Mouse (Mus musculus): ENCODE data around the gene Tesc.

The Tesc gene

GRCm38 (mm10) chr5:118039241-118039668, 11.7 kb downstream of the Tesc start:
- in situ Hi-C loops (cut with MboI, MseI) = no loop called here

- in situ Hi-C loops (cut with MboI, MseI) = no loop called here
Measured at GRCm38 (mm10) chr5:118042599-118042998, 15.1 kb downstream of the Tesc start.

GRCm38 (mm10) chr5:118043761-118044160, 16.2 kb downstream of the Tesc start:
- in situ Hi-C loops (cut with MboI, MseI) = no loop called here

GRCm38 (mm10) chr5:118044907-118045306, 17.4 kb downstream of the Tesc start:
- in situ Hi-C loops (cut with MboI, MseI) = no loop called here

GRCm38 (mm10) chr5:118045385-118045784, 17.8 kb downstream of the Tesc start:
- in situ Hi-C loops (cut with MboI, MseI) = no loop called here

GRCm38 (mm10) chr5:118047091-118047757, 19.7 kb downstream of the Tesc start:
- in situ Hi-C loops (cut with MboI, MseI) = no loop called here

GRCm38 (mm10) chr5:118048412-118048811, 20.9 kb downstream of the Tesc start:
- in situ Hi-C loops (cut with MboI, MseI) = no loop called here

GRCm38 (mm10) chr5:118048928-118049327, 21.4 kb downstream of the Tesc start:
- in situ Hi-C loops (cut with MboI, MseI) = no loop called here

- in situ Hi-C loops (cut with MboI, MseI) = no loop called here
Measured at GRCm38 (mm10) chr5:118050743-118051142, 23.2 kb downstream of the Tesc start.

GRCm38 (mm10) chr5:118051981-118052662, 24.6 kb downstream of the Tesc start:
- in situ Hi-C loops (cut with MboI, MseI) = no loop called here

- in situ Hi-C loops (cut with MboI, MseI) = no loop called here
Measured at GRCm38 (mm10) chr5:118053205-118053604, 25.7 kb downstream of the Tesc start.

GRCm38 (mm10) chr5:118057508-118058111, 30.1 kb downstream of the Tesc start:
- in situ Hi-C loops (cut with MboI, MseI) = no loop called here

GRCm38 (mm10) chr5:118058858-118059257, 31.3 kb downstream of the Tesc start:
- in situ Hi-C loops (cut with MboI, MseI) = no loop called here

GRCm38 (mm10) chr5:118059646-118060045, 32.1 kb downstream of the Tesc start:
- in situ Hi-C loops (cut with MboI, MseI) = no loop called here

- in situ Hi-C loops (cut with MboI, MseI) = no loop called here
Measured at GRCm38 (mm10) chr5:118061391-118061790, 33.8 kb downstream of the Tesc start.

- in situ Hi-C loops (cut with MboI, MseI) = no loop called here
Measured at GRCm38 (mm10) chr5:118063181-118063621, 35.7 kb downstream of the Tesc start.

- in situ Hi-C loops (cut with MboI, MseI) = no loop called here
Measured at GRCm38 (mm10) chr5:118064284-118064901, 36.9 kb downstream of the Tesc start.

GRCm38 (mm10) chr5:118065516-118066255, 38.1 kb downstream of the Tesc start:
- in situ Hi-C loops (cut with MboI, MseI) = loop anchor here (5.0 kb wide), 2 partner anchors 38 to 63 kb away; partner anchors contain the start of gene Tesc (in 2 of the 2)

GRCm38 (mm10) chr5:118066828-118067227, 39.3 kb downstream of the Tesc start:
- in situ Hi-C loops (cut with MboI, MseI) = loop anchor here (5.0 kb wide), 2 partner anchors 40 to 65 kb away; partner anchors contain the start of gene Tesc (in 2 of the 2)

- in situ Hi-C loops (cut with MboI, MseI) = loop anchor here (5.0 kb wide), 2 partner anchors 40 to 65 kb away; partner anchors contain the start of gene Tesc (in 2 of the 2)
Measured at GRCm38 (mm10) chr5:118067572-118067971, 40.0 kb downstream of the Tesc start.

- in situ Hi-C loops (cut with MboI, MseI) = loop anchor here (5.0 kb wide), 2 partner anchors 41 to 66 kb away; partner anchors contain the start of gene Tesc (in 2 of the 2)
Measured at GRCm38 (mm10) chr5:118067984-118068494, 40.5 kb downstream of the Tesc start.
